Mouse (Mus musculus) erythroblast, embryonic 14.5 days (primary cell): Measurements from ENCODE around the gene Dync1h1. TPM values are rescaled to one million over a fixed set of nuclear protein-coding genes. Genes with fewer than 3 reads are reported as not detected.
A peak's percentile ranks its signal among the peaks of the same experiment; 100 is the strongest.

Experiments
- H3K27me3 ChIP-seq: 2 replicates; pipeline ENCODE4 v1.6.1; 2012; ENCODE audit warnings: inconsistent platforms; ENCODE audit not compliant: control insufficient read depth
- H3K36me3 ChIP-seq: 2 replicates; pipeline ENCODE4 v1.6.1; 2012; ENCODE audit warnings: mild to moderate bottlenecking, inconsistent platforms; ENCODE audit not compliant: control insufficient read depth
- H3K4me1 ChIP-seq: 2 replicates; pipeline ENCODE4 v1.6.1; 2012; ENCODE audit warnings: inconsistent platforms; ENCODE audit not compliant: control insufficient read depth
- H3K4me3 ChIP-seq: replicated peaks from 2 replicates; pipeline ENCODE3; 2012; ENCODE audit warnings: moderate library complexity, mild to moderate bottlenecking, inconsistent platforms
- H3K9me3 ChIP-seq: 2 replicates; pipeline ENCODE4 v1.6.1; 2012; ENCODE audit warnings: low read length, inconsistent platforms, mixed read lengths; ENCODE audit not compliant: control insufficient read depth
- GATA1 ChIP-seq: IDR thresholded peaks from 2 replicates; pipeline ENCODE4 v1.6.1; 2012; ENCODE audit warnings: low read length, inconsistent platforms, mixed read lengths
- TAL1 ChIP-seq: IDR thresholded peaks from 3 replicates; pipeline ENCODE4 v1.6.1; 2012; ENCODE audit warnings: low read length, inconsistent platforms, mixed read lengths
- polyA plus RNA-seq: library from polyadenylated mRNA; stranded (reverse); fragments of >175 nt; gene quantifications from 2 replicates; pipeline ENCODE4 v1.2.3, GENCODE M21; 2012

The Dync1h1 gene
- polyA plus RNA-seq, 1 experiment: 38.7 TPM

DNA sequence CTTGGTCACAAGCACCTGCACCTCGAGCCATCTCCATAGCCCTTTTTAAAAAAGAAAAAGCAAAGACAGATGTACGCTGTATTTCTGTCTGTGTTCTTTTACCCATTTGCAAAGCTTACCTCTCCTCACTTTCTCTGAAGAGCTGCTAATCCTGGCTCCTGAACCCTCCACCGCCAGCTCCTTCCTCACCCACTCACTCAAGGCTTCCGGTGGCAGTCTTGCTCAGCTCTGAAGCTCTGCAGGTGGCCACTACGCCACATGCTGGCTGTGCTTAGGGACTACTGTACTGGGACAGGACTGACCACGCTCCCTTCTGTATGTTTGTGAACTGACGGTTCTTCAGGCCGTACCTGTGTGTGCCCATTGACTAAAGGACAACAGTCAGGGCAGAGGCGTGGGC is 34.9 kb upstream of the Dync1h1 start:
- no peaks in the 10 kb centered on the region for H3K9me3 ChIP-seq
- H3K27me3 ChIP-seq: no peaks in the 10 kb centered on the region
- TF ChIP-seq TAL1 (no peak), GATA1 (no peak)
- peaks cover 87% of the 10 kb centered on the region for H3K36me3 ChIP-seq
- peaks cover 23% of the 10 kb centered on the region for H3K4me1 ChIP-seq
- no peak overlapping the region for H3K4me3 ChIP-seq

GRCm38 (mm10) chr12:110571050-110571449 is 30.2 kb upstream of the Dync1h1 start:
- Histone ChIP-seq H3K4me1 (no peaks in the 10 kb centered on the region), H3K36me3 (peaks cover 93% of the 10 kb centered on the region), H3K9me3 (no peaks in the 10 kb centered on the region), H3K27me3 (no peaks in the 10 kb centered on the region), H3K4me3 (no peak overlapping the region)
- TF ChIP-seq GATA1 (no peak), TAL1 (no peak)

DNA sequence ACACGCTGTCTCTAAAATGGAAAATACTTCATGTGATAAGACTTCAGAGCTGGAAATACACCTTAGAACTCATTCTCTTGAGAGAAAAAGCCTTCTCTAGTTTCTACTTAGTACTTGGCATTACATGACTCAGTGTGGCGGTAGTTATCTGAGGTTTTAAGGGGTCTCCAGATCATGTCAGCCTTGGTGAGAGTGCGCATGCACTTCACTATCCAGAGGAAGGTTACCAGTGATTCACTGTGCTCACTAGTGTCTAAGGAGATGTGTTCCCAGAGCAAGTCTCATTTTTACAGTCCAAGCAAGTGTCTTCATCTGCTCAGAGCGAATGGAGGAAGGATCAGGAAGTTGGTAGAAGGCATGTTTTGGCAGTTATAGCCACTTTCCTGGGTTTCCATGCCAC is 28.9 kb upstream of the Dync1h1 start:
- TF ChIP-seq GATA1: no peak
- TF ChIP-seq TAL1: no peak
- H3K9me3 ChIP-seq: no peaks in the 10 kb centered on the region
- peaks cover 83% of the 10 kb centered on the region for H3K36me3 ChIP-seq
- no peaks in the 10 kb centered on the region for H3K27me3 ChIP-seq
- no peak overlapping the region for H3K4me3 ChIP-seq
- no peaks in the 10 kb centered on the region for H3K4me1 ChIP-seq

- Histone ChIP-seq H3K4me3 (no peak overlapping the region), H3K36me3 (peaks cover 73% of the 10 kb centered on the region), H3K27me3 (no peaks in the 10 kb centered on the region), H3K4me1 (no peaks in the 10 kb centered on the region), H3K9me3 (no peaks in the 10 kb centered on the region)
- TF ChIP-seq TAL1 (no peak), GATA1 (no peak)
Observed at GRCm38 (mm10) chr12:110573635-110574034, 27.6 kb upstream of the Dync1h1 start.

GRCm38 (mm10) chr12:110575926-110576325 is 25.3 kb upstream of the Dync1h1 start:
- Histone ChIP-seq H3K4me3 (no peak overlapping the region), H3K36me3 (peaks cover 66% of the 10 kb centered on the region), H3K9me3 (no peaks in the 10 kb centered on the region), H3K4me1 (no peaks in the 10 kb centered on the region), H3K27me3 (no peaks in the 10 kb centered on the region)
- TF ChIP-seq TAL1 (no peak), GATA1 (no peak)

GRCm38 (mm10) chr12:110578333-110578732 is 22.9 kb upstream of the Dync1h1 start:
- no peaks in the 10 kb centered on the region for H3K4me1 ChIP-seq
- TF ChIP-seq GATA1 (no peak), TAL1 (no peak)
- H3K27me3 ChIP-seq: no peaks in the 10 kb centered on the region
- H3K9me3 ChIP-seq: no peaks in the 10 kb centered on the region
- peaks cover 49% of the 10 kb centered on the region for H3K36me3 ChIP-seq
- H3K4me3 ChIP-seq: no peak overlapping the region

- no peak overlapping the region for H3K4me3 ChIP-seq
- no peaks in the 10 kb centered on the region for H3K27me3 ChIP-seq
- peaks cover 4% of the 10 kb centered on the region for H3K36me3 ChIP-seq
- no peaks in the 10 kb centered on the region for H3K9me3 ChIP-seq
- TF ChIP-seq GATA1 (no peak), TAL1 (no peak)
- peaks cover 35% of the 10 kb centered on the region for H3K4me1 ChIP-seq
Observed at GRCm38 (mm10) chr12:110588622-110589021, 12.6 kb upstream of the Dync1h1 start.

DNA sequence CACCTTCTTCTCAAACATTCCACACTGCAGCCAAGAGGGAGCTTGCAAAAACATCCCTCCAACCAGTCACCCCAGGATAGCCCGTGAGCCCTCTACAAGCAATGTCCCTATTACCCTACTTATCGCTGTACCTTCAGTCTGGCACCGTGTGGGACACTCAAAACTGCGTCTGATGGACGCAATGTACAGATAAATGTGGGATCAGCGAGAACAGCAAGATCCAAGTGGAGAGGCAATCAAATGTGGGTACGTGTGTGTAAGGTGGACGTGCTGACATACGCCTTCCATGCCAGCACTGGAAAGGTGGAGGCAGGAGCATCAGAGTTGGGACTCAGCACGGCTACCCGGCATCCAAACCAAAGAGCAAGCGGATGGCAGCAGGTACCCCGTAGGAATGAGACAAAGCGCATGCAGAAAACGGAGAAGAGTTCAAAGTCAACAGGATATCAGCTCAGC is 10.4 kb upstream of the Dync1h1 start:
- no peak for TF ChIP-seq GATA1
- TF ChIP-seq TAL1: peak; percentile 38; the same call in 2 of the 3 replicates
- Histone ChIP-seq H3K9me3 (no peaks in the 10 kb centered on the region), H3K4me3 (peak overlapping the region; percentile 86), H3K4me1 (peaks cover 35% of the 10 kb centered on the region), H3K36me3 (peaks cover 4% of the 10 kb centered on the region), H3K27me3 (peaks cover 1% of the 10 kb centered on the region; the same call in 1 of the 2 replicates)

DNA sequence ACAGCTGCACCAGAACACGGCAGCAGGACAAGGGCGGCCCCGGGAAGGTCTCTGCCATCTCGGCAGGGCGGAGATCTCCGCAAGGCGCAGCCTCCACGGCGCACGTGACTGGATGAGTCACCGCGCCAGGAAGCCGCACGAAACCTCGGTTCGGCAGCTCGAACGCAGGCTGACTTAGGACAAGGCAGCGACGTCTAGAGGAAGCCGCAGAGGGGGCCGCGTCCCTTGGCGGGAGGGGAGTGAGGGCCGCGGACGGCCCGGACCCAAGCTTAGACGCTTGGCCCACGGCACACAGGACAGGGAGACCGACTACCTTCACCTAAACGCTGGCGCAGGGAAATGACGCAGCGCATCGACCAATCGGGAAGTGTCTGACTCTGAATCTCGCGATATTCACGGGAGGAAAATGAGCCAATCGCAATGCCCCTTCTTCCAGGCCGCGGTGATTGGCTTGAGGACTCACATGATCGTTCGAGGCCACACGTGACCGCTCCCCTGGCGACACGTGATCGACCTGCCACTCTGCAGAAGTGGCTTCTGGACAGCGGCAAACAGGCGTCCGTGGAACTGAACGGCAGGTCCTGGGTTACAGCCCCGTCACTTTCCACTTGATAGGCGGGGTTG is 9.9 kb upstream of the Dync1h1 start:
- H3K4me1 ChIP-seq: peaks cover 35% of the 10 kb centered on the region
- H3K4me3 ChIP-seq: peak overlapping the region; percentile 86
- TF ChIP-seq GATA1 (no peak), TAL1 (no peak)
- H3K27me3 ChIP-seq: peaks cover 6% of the 10 kb centered on the region
- H3K9me3 ChIP-seq: no peaks in the 10 kb centered on the region
- H3K36me3 ChIP-seq: peaks cover 4% of the 10 kb centered on the region

GRCm38 (mm10) chr12:110598527-110598926 is 2.7 kb upstream of the Dync1h1 start:
- Histone ChIP-seq H3K9me3 (no peaks in the 10 kb centered on the region), H3K4me1 (peaks cover 30% of the 10 kb centered on the region), H3K27me3 (peaks cover 26% of the 10 kb centered on the region), H3K36me3 (no peaks in the 10 kb centered on the region; the same call in 1 of the 2 replicates), H3K4me3 (no peak overlapping the region)
- TF ChIP-seq TAL1: no peak
- no peak for TF ChIP-seq GATA1
